ENCODE assay signal across 14 mouse cellular contexts in the genomic region with DNA sequence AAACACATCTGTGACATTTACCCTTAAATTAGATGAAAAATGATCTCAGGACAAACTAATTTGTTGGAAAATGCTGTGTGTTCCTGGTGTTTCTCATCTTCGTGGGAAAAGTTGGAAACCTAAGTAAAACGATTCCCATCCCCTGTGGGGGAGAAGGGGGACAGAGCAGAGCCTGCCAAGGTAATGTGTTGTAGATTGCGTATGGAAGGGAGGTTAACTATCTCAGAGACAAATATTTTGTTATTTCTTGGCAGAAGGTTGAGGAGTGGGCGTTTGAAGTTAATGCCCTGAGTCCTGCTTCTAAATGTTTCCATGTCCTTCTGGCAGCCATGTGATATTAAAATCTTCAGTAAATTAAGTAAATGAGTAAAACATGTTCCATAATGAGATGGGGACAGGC.
"Had no signal": no experiment of that assay in that cellular context is flagged by ENCODE, and none has a peak within 500 bp of the region (broad histone marks: within the 10 kb centered on the region; RNA-seq: fewer than 3 reads in every experiment).

No protein-coding gene starts in this region.

- H3K9ac ChIP-seq: liver, postnatal 0 days; lung, embryonic 15.5 days; midbrain, embryonic 12.5 days; neural tube, embryonic 12.5 days; stomach, embryonic 15.5 days had no signal

- H3K4me3 ChIP-seq: lung, embryonic 15.5 days; midbrain, embryonic 10.5 days; midbrain, embryonic 12.5 days; neural tube, embryonic 12.5 days; stomach, embryonic 15.5 days had no signal

- H3K27me3 ChIP-seq: lung, embryonic 15.5 days; midbrain, embryonic 12.5 days; neural tube, embryonic 12.5 days; stomach, embryonic 15.5 days had no signal

- H3K4me1 ChIP-seq: lung, embryonic 15.5 days; midbrain, embryonic 10.5 days; midbrain, embryonic 12.5 days; neural tube, embryonic 12.5 days; stomach, embryonic 15.5 days had no signal

- DNase-seq: liver, postnatal 0 days; lung, adult 2 months; lung, postnatal 14 days; lung, postnatal 36 days; midbrain, embryonic 14.5 days; right cerebral cortex, postnatal 14 days; thymus, postnatal 4 days had no signal

- H3K4me2 ChIP-seq: lung, embryonic 15.5 days; midbrain, embryonic 12.5 days; neural tube, embryonic 12.5 days; stomach, embryonic 15.5 days had no signal

- ATAC-seq: liver, postnatal 0 days; lung, postnatal 0 days had no signal

- H3K9me3 ChIP-seq: lung, embryonic 15.5 days; midbrain, embryonic 10.5 days; midbrain, embryonic 12.5 days; neural tube, embryonic 12.5 days; stomach, embryonic 15.5 days had no signal

- H3K27ac ChIP-seq: lung, embryonic 15.5 days; midbrain, embryonic 10.5 days; midbrain, embryonic 12.5 days; neural tube, embryonic 12.5 days; stomach, embryonic 15.5 days; stomach, postnatal 0 days had no signal

- H3K36me3 ChIP-seq: lung, embryonic 15.5 days; midbrain, embryonic 10.5 days; midbrain, embryonic 12.5 days; neural tube, embryonic 12.5 days; stomach, embryonic 15.5 days had no signal
